Mouse (Mus musculus): ENCODE results near the gene Ndfip2. TPM values are rescaled to one million over a fixed set of nuclear protein-coding genes. Genes with fewer than 3 reads are reported as not detected.

Ndfip2 gene
- polyA plus RNA-seq, 2 experiments = 12.9 to 19.1 TPM

DNA sequence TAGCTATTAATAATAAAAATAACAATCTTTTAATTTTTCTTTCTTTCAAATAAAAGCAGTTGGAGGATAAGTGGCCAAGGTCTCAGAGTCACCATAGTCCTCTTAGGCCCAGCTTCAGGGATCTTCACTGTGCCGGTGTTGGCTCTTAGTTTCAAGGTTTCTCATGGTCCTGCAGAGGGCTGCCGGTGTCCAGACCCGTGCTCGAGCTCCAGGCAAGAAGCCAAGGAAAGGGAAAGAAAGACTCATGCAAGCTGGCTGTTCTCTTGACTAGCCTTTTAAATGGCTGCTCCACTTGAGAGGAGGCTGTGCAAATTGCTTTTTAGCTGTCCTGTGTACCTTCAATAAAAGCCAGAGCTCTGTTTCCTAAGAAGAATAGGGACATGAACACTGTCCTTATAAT lies 21.8 kb upstream of the Ndfip2 start:
- ATAC-seq (ENCODE audit: insufficient read depth) (no peak), DNase-seq (ENCODE audit: low read depth in 3 of 3, low spot score in 3 of 3) (no peak)
- Histone ChIP-seq H3K27me3 (ENCODE audit: control insufficient read depth, insufficient read depth, low read length) (no peaks in the 10 kb centered on the region), H3K9me3 (ENCODE audit: control insufficient read depth, low read length) (no peaks in the 10 kb centered on the region), H3K36me3 (replicated peaks; ENCODE audit: control insufficient read depth, insufficient read depth, low read depth) (no peaks in the 10 kb centered on the region), H3K4me3 (ENCODE audit: insufficient read depth in 1 of 2, low read depth in 2 of 2, low read length in 2 of 2) (no peak overlapping the region), H3K4me2 (ENCODE audit: low read depth) (no peak overlapping the region), H3K27ac (no peak overlapping the region), H3K9ac (replicated peaks) (no peak overlapping the region), H3K4me1 (replicated peaks; ENCODE audit: control insufficient read depth in 2 of 2, insufficient read depth in 2 of 2, low read length in 1 of 2) (no peaks in the 10 kb centered on the region)
- TF ChIP-seq EP300 (IDR thresholded peaks at IDR 0.05; ENCODE audit: low read depth) (no peak), CTCF (IDR thresholded peaks at IDR 0.05; ENCODE audit: low read depth) (no peak)
- WGBS (ENCODE audit: insufficient replicate concordance) = 66% methylated on average over 4 of the region's 4 CpGs

DNA sequence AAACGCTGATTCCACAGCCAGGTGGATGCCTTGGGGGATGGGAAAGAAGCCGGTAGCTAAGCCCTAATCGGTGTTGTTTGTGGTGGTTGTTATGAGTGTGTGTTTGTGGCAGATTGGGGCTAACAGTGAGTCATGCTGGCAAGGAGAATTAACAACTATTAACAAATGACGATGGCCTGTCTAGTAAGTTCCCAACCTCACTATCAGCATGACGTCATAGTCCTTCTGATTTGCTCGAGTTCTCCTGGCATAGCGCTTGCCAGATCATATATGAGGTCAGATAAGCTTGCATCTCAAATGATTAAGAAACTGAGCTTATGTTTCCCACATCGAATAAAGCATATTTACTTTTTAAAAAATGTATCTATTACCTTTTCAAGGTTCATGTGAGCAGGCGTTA lies 20.6 kb upstream of the Ndfip2 start:
- DNase-seq (ENCODE audit: low read depth in 3 of 3, low spot score in 3 of 3) = no peak
- no peak for ATAC-seq (ENCODE audit: insufficient read depth)

GRCm38 (mm10) chr14:105238450-105239038 lies 19.8 kb upstream of the Ndfip2 start:
- H3K4me1 ChIP-seq (replicated peaks; ENCODE audit: control insufficient read depth in 2 of 2, insufficient read depth in 2 of 2, low read length in 1 of 2) = no peaks in the 10 kb centered on the region
- H3K4me2 ChIP-seq (ENCODE audit: low read depth) = no peak overlapping the region
- no peaks in the 10 kb centered on the region for H3K36me3 ChIP-seq (replicated peaks; ENCODE audit: control insufficient read depth, insufficient read depth, low read depth)
- DNase-seq (ENCODE audit: low read depth in 3 of 3, low spot score in 3 of 3) = no peak
- no peak for ATAC-seq (ENCODE audit: insufficient read depth)
- H3K27me3 ChIP-seq (ENCODE audit: control insufficient read depth, insufficient read depth, low read length) = no peaks in the 10 kb centered on the region
- H3K27ac ChIP-seq = no peak overlapping the region
- no peak overlapping the region for H3K9ac ChIP-seq (replicated peaks)
- WGBS (ENCODE audit: insufficient replicate concordance) = 49% methylated on average over 5 of the region's 5 CpGs
- no peak overlapping the region for H3K4me3 ChIP-seq (ENCODE audit: insufficient read depth in 1 of 2, low read depth in 2 of 2, low read length in 2 of 2)
- H3K9me3 ChIP-seq (ENCODE audit: control insufficient read depth, low read length) = no peaks in the 10 kb centered on the region
- TF ChIP-seq CTCF (IDR thresholded peaks at IDR 0.05; ENCODE audit: low read depth) (no peak), EP300 (IDR thresholded peaks at IDR 0.05; ENCODE audit: low read depth) (no peak)

More for the DNA sequence above, 20.6 kb upstream of the Ndfip2 start:
- Histone ChIP-seq H3K27me3 (ENCODE audit: control insufficient read depth, insufficient read depth, low read length) (no peaks in the 10 kb centered on the region), H3K27ac (no peak overlapping the region), H3K9ac (replicated peaks) (no peak overlapping the region), H3K4me1 (replicated peaks; ENCODE audit: control insufficient read depth in 2 of 2, insufficient read depth in 2 of 2, low read length in 1 of 2) (no peaks in the 10 kb centered on the region), H3K9me3 (ENCODE audit: control insufficient read depth, low read length) (no peaks in the 10 kb centered on the region), H3K4me2 (ENCODE audit: low read depth) (no peak overlapping the region), H3K36me3 (replicated peaks; ENCODE audit: control insufficient read depth, insufficient read depth, low read depth) (no peaks in the 10 kb centered on the region), H3K4me3 (ENCODE audit: insufficient read depth in 1 of 2, low read depth in 2 of 2, low read length in 2 of 2) (no peak overlapping the region)
- WGBS (ENCODE audit: insufficient replicate concordance) = 60% methylated on average over 9 of the region's 9 CpGs
- TF ChIP-seq EP300 (IDR thresholded peaks at IDR 0.05; ENCODE audit: low read depth) (no peak), CTCF (IDR thresholded peaks at IDR 0.05; ENCODE audit: low read depth) (no peak)

GRCm38 (mm10) chr14:105240120-105240519 lies 18.3 kb upstream of the Ndfip2 start:
- TF ChIP-seq CTCF (IDR thresholded peaks at IDR 0.05; ENCODE audit: low read depth) = no peak
- no peak for TF ChIP-seq EP300 (IDR thresholded peaks at IDR 0.05; ENCODE audit: low read depth)
- 61% methylated on average over 10 of the region's 10 CpGs for whole genome bisulfite sequencing (ENCODE audit: insufficient replicate concordance)
- no peak overlapping the region for H3K27ac ChIP-seq
- no peaks in the 10 kb centered on the region for H3K36me3 ChIP-seq (replicated peaks; ENCODE audit: control insufficient read depth, insufficient read depth, low read depth)
- no peak overlapping the region for H3K4me2 ChIP-seq (ENCODE audit: low read depth)
- no peaks in the 10 kb centered on the region for H3K27me3 ChIP-seq (ENCODE audit: control insufficient read depth, insufficient read depth, low read length)
- DNase-seq (ENCODE audit: low read depth in 3 of 3, low spot score in 3 of 3) (no peak), ATAC-seq (ENCODE audit: insufficient read depth) (no peak)
- no peaks in the 10 kb centered on the region for H3K4me1 ChIP-seq (replicated peaks; ENCODE audit: control insufficient read depth in 2 of 2, insufficient read depth in 2 of 2, low read length in 1 of 2)
- H3K9ac ChIP-seq (replicated peaks) = no peak overlapping the region
- no peaks in the 10 kb centered on the region for H3K9me3 ChIP-seq (ENCODE audit: control insufficient read depth, low read length)
- no peak overlapping the region for H3K4me3 ChIP-seq (ENCODE audit: insufficient read depth in 1 of 2, low read depth in 2 of 2, low read length in 2 of 2)

DNA sequence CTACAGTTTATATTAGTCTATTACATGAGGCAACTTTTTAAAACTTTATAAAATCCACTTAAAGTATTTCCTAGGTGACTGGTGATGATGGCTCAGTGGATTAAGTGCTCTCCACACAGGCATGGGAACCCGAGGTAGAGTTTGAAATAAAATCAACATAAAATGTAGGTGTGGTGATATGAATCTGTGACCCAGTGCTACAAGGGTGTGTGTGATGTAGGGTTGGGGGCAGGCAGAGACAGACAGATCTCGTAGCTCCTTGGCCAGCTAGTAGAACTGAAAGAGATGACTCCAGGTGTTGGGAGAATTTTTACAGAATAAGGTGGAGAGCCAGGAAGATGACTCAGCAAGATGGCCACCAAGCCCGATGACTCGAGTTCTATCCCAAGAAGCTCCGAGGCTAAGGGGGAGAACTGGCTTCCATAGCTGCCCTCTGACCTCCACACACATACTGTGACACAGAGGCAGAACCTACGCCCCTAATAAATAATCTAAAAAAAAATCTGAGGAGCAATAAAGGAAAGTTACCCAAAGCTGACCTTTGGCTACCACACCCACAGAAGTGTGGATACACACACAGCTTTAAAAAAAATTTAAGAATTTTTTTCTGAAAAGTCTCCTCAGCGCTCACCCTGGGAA lies 14.4 kb upstream of the Ndfip2 start:
- TF ChIP-seq CTCF (IDR thresholded peaks at IDR 0.05; ENCODE audit: low read depth) (no peak), EP300 (IDR thresholded peaks at IDR 0.05; ENCODE audit: low read depth) (no peak)
- ATAC-seq (ENCODE audit: insufficient read depth) = no peak
- WGBS (ENCODE audit: insufficient replicate concordance) = 57% methylated on average over 7 of the region's 7 CpGs

More for the DNA sequence above, 14.4 kb upstream of the Ndfip2 start:
- Histone ChIP-seq H3K4me1 (replicated peaks; ENCODE audit: control insufficient read depth in 2 of 2, insufficient read depth in 2 of 2, low read length in 1 of 2) (no peaks in the 10 kb centered on the region), H3K9me3 (ENCODE audit: control insufficient read depth, low read length) (no peaks in the 10 kb centered on the region), H3K27ac (no peak overlapping the region), H3K4me3 (ENCODE audit: insufficient read depth in 1 of 2, low read depth in 2 of 2, low read length in 2 of 2) (no peak overlapping the region), H3K4me2 (ENCODE audit: low read depth) (no peak overlapping the region), H3K36me3 (replicated peaks; ENCODE audit: control insufficient read depth, insufficient read depth, low read depth) (no peaks in the 10 kb centered on the region), H3K9ac (replicated peaks) (no peak overlapping the region), H3K27me3 (ENCODE audit: control insufficient read depth, insufficient read depth, low read length) (no peaks in the 10 kb centered on the region)
- no peak for DNase-seq (ENCODE audit: low read depth in 3 of 3, low spot score in 3 of 3)

All from liver, embryonic 14.5 days (tissue).